Mouse (Mus musculus) olfactory bulb, adult 2 months (tissue): ENCODE data around the gene Krtap10-10.

ENCODE experiments used
- CTCF ChIP-seq: fragments of 200-500 bp; IDR thresholded peaks from 2 replicates; pipeline ENCODE4 v1.5.1; 2012; ENCODE audit warnings: low read depth, mild to moderate bottlenecking, low read length, moderate library complexity; ENCODE audit not compliant: insufficient read depth
- POLR2A ChIP-seq: fragments of 200-500 bp; IDR thresholded peaks from 2 replicates; pipeline ENCODE4 v1.6.1; 2012; ENCODE audit warnings: mild to moderate bottlenecking, low read depth, low read length, moderate library complexity; ENCODE audit not compliant: insufficient read depth

- TF ChIP-seq CTCF = no peak
- no peak for TF ChIP-seq POLR2A
Measured at GRCm38 (mm10) chr10:77886007-77886747, 50.4 kb downstream of the Krtap10-10 start.
